Mouse (Mus musculus) liver, postnatal 0 days (tissue): ENCODE data around the gene Dock6.
A peak's percentile ranks its signal among the peaks of the same experiment; 100 is the strongest.

Experiments
- CTCF ChIP-seq: sonication (generic); IDR thresholded peaks from 2 replicates; pipeline ENCODE4 v1.5.1; 2016; ENCODE audit warnings: antibody characterized with exemption, low read depth
- EP300 ChIP-seq: IDR thresholded peaks from 2 replicates; pipeline ENCODE4 v1.6.1; 2016; ENCODE audit warnings: antibody characterized with exemption, low read depth, mild to moderate bottlenecking

GRCm38 (mm10) chr9:21786906-21787305 is 65.5 kb downstream of the Dock6 start:
- TF ChIP-seq CTCF (peak; percentile 79), EP300 (no peak)
